Mouse (Mus musculus): ENCODE results near the gene Igdcc4.

Igdcc4 gene

DNA sequence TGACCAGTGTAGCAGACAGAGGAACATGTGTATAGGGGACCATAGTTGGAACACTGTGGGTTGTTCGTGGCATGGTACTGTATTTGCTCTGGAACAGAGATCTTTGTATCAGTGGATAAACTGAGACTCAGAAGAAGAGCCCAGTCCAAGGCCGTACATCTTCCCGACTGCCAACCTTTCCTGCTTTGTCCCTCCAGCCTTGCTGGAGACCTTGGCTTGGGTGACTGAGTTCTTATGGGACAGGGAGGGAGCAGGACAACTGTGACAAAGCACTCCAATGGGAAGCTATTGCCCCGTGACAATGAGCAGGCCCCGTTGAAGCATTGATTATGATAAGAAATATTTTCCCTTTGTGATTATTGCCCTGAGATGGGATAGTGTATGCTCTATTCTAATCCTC, 10.4 kb downstream of the Igdcc4 start:
- in situ Hi-C loops (cut with MboI, MseI) = no loop called here

DNA sequence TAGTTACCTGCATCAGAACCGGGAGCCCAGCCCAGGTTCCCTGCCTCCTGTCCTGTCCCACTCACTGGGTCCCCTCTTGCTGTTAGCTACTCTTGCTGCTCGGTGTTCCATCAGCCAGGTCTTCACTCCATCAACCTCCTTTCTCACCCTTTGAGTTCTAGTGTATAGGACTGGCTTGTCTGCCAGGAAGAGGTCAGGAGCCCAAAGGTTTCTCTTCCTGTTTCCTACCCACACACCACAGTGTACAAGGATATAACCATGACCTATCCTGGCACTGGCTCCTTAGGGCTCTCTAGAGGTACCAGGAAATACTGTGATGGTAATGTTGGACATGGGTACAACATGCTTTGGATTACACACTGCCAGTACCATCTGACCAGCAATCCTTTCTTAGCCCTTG, 12.4 kb downstream of the Igdcc4 start:
- in situ Hi-C loops (cut with MboI, MseI) = no loop called here

DNA sequence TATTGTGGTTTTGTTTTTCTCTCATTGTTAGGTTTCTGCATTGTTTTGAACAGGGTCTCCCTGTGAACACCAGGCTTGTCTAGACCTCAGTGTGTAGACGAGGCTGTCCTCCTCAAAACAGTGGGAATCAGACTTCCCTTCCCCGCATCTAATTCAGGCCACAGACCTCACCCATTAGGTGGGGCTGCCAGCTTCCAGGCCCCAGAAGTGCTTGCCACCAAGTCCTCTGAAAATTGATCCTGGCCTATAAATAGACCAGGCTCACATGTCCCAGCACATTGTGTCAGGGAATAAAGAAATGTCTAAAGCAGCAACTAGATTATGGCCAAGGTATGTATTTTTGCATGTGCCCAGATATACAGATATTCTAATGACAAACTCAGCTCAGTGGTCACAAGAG, 14.6 kb downstream of the Igdcc4 start:
- in situ Hi-C loops (cut with MboI, MseI) = no loop called here

DNA sequence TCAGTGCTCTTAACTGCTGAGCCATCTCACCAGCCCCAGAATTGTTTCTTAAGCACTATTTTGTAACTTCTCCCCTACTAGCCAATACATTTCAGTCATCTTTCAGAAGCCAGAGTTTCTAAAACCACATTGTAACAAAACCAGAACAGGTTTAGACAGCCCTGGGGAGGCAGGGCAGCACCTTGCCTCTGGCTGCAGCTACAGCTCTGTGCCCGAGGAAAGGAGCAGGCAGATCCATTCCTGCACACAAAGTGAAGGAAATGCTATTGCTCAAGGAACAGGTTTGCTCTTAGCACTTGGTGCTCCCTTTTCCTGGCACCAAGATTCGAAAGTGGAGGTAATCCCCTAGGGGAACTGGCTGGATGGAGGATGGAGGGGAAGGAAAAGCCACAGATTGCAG, 16.2 kb downstream of the Igdcc4 start:
- in situ Hi-C loops (cut with MboI, MseI) = no loop called here

DNA sequence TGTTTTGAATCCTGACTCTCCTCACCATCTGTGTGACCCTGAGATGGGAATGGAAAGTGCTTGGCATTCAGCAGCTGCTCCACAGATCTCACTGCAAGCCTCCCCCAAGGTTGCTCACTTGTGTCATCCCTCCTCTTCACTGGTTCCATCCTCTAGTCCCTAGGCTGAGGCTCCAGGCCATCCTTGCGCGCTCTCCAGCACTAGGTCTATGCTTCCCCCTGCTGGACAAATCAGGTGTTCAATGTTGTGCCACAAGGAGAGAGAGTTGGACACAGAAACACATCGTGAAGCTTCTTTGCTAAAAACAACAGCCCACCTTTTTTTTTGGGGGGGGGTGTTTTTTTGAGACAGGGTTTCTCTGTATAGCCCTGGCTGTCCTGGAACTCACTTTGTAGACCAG, 19.6 kb downstream of the Igdcc4 start:
- in situ Hi-C loops (cut with MboI, MseI) = no loop called here

DNA sequence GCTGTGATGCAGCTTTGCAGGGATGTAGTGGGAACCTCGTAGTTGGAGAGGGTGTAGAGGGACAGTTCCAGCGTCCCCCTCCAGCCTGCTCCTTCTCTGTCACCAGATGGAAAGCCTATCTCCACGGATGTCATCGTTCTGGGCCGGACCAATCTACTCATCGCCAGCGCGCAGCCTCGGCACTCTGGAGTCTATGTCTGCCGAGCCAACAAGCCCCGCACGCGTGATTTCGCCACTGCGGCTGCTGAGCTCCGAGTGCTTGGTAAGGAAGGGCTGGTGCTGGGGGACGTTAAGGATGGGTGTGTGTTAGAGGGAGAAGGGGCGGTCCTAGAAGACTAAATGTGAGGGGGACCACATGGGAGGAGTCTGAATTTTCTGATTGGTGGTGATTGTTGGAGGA, 21.3 kb downstream of the Igdcc4 start:
- in situ Hi-C loops (cut with MboI, MseI) = no loop called here

DNA sequence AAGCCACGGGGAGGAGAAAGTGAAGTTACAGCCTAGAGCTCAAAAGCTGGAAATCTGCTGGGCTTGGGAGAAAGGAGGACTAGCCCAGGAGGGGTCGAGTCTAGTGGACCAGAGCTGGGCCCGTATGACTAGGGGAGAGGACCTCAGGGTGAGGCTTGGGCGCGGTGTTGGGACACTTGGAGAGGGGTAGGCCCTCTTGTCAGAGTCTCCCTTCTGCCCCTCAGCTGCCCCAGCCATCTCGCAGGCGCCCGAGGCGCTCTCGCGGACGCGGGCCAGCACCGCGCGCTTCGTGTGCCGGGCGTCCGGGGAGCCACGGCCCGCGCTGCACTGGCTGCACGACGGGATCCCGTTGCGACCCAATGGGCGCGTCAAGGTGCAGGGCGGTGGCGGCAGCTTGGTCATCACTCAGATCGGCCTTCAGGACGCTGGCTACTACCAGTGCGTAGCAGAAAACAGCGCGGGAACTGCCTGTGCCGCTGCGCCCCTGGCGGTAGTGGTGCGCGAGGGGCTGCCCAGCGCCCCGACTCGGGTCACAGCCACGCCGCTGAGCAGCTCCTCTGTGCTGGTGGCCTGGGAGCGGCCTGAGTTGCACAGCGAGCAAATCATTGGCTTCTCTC, 22.4 kb downstream of the Igdcc4 start:
- in situ Hi-C loops (cut with MboI, MseI) = no loop called here

DNA sequence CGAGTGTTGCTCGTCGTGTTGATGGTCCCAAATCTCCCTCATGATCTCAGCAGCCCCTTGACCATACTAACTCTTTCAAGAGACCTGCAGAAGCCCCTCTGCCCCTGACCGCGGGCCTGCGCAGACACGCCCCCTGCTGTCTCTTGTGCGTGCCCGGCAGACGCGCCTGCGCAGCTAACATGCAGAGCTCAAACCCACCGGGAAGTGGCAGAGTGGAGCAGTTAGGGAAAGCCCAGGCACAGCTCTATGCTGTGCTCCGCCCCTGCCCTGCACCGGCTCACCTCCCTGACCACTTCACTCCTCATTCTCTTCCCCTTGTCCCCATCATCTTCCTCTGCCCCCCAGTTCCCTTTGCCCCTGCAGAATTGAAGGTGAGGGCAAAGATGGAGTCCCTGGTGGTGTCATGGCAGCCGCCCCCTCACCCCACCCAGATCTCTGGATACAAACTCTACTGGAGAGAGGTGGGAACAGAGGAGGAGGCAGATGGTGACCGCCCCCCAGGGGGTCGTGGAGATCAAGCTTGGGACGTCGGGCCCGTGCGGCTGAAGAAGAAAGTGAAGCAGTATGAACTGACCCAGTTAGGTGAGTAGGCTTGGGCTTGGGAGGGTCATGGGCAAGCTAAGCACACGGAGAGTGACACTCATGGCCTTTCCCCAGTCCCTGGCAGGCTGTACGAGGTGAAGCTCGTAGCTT, 27.0 kb downstream of the Igdcc4 start:
- in situ Hi-C loops (cut with MboI, MseI) = no loop called here

DNA sequence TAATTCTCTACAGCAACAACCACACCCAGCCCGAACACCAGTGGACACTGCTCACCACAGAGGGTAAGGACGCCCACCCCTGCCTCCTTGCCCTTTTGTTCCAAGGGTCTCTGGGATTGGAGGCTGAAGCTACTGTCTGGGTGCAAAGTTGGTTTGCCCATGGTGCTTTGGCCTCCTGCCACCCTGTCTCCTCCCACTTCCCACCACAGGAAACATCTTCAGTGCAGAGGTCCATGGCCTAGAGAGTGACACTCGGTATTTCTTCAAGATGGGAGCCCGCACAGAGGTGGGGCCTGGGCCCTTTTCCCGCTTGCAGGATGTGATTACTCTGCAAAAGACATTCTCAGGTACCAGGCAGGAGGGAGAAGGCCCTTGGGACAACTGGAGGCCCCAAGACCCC, 30.4 kb downstream of the Igdcc4 start:
- in situ Hi-C loops (cut with MboI, MseI) = loop anchor here (5.0 kb wide), 2 partner anchors 51 to 61 kb away; no protein-coding TSS in a partner anchor

DNA sequence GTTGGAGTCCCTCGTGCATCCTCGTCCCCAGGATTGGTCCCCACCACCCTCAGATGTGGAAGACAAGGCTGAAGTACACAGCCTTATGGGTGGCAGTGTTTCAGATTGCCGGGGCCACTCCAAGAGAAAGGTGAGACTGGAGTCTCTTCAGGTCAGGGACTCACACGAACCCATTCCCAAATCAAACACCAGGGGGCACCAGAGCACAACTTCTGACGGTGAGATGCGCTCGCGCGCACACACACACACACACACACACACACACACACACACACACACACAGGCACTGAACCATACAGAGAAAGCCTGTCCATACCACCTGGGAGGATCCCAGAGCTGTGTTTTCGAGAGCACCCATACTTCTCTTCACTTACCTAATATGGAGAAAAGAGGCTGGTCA, 32.5 kb downstream of the Igdcc4 start:
- in situ Hi-C loops (cut with MboI, MseI) = loop anchor here (5.0 kb wide), 2 partner anchors 49 to 59 kb away; no protein-coding TSS in a partner anchor

DNA sequence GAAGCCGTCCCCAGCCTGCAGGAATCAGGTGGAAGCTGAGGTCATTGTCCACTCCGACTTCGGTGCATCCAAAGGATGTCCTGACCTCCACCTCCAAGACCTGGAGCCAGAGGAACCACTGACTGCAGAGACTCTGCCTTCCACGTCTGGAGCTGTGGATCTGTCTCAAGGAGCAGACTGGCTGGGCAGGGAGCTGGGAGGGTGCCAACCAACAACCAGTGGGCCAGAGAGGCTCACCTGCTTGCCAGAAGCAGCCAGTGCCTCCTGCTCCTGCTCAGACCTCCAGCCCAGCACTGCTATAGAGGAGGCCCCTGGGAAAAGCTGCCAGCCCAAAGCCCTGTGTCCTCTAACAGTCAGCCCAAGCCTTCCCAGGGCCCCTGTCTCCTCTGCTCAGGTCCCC, 33.8 kb downstream of the Igdcc4 start:
- in situ Hi-C loops (cut with MboI, MseI) = no loop called here

DNA sequence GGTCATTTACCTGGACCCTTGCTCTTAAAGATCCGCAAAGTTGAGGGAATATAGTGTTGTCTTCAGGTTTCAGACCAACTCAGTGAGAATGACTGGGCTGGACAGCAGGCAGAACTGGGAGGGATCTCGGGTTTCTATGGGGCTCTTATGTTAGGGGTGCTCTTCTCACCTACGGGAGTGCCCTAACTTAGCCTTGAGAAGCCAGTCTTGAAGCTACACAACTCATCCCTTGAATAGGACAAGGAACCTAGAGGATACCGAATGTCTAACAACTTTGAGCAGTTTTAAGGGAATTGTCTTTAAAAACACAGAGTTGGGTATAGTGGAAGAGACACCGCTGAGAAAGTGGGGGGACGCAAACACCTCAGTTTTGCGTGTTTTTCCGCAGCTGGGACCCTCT, 39.2 kb downstream of the Igdcc4 start:
- in situ Hi-C loops (cut with MboI, MseI) = no loop called here

DNA sequence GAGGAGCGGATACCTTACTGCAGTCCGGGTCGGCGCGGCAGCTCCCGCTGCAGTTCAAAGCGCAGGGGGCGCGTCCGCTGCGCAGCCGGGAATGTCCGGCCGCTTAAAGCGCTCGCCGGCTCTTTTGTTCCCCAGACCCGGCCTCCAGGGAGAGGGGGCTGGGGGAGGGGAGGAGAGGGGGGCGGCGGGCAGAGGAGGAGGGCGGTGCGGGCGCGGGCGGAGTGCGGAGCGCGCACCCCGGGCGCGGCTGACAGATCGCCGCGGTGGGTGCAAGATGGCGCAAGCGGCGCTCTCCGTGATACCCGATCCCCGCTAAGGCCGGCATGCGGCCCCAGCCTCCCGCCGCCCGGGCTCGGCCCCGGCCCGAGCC, 39.6 kb downstream of the Igdcc4 start, which contains the start of gene Igdcc3:
TSS of gene Igdcc3 (plus strand) at position 254 of the 370 bp plus-strand sequence.
- in situ Hi-C loops (cut with MboI, MseI) = no loop called here

DNA sequence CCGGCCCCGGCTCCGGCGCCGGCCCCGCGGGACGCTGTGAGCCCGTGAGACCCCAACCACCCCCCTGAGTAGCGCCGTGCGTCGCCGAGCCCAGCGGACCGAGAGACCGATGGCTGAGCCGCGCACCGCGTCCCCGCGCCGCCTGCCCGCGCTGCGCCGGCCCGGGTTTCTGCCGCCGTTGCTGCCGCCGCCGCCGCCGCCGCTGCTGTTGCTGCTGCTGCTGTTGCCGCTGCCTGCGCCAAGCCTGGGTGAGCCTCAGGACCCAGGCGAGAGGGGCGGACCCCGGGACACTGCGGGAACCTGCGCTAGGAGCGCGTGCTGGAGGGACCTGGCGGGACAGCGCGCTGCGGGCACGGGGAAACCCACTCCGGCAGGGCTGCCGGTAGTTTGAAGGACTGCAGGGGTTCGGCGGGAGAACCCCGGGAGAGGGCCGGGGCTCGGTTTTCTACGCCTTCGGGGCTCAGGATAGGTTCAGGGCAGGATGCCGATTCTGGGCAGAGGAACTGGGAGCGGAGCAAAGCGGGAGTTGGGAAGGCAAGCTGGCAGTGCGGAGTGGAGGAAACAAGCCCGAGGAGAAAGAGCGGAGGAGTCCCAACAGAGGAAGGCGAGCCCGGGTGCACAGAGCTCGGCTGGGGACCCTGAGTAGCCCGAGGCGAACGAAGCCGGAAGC, 40.2 kb downstream of the Igdcc4 start:
- in situ Hi-C loops (cut with MboI, MseI) = no loop called here

DNA sequence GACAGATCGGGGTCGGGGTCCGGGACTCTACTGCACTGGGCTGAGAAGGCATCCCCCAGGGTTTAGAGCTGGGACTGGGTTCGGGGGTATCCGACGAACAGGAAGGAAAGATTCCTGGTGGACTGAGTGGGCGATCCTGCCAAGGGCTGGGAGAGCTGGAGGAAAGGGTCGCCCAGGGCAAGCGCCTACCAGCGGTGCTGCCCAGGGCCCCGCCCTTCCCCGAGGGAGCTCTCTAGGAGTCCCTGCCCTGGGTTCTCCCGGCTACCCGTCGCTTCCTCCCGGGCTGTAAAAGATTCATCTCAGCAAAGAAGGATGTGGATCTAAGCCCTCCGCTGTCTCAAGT, 40.7 kb downstream of the Igdcc4 start:
- in situ Hi-C loops (cut with MboI, MseI) = no loop called here

DNA sequence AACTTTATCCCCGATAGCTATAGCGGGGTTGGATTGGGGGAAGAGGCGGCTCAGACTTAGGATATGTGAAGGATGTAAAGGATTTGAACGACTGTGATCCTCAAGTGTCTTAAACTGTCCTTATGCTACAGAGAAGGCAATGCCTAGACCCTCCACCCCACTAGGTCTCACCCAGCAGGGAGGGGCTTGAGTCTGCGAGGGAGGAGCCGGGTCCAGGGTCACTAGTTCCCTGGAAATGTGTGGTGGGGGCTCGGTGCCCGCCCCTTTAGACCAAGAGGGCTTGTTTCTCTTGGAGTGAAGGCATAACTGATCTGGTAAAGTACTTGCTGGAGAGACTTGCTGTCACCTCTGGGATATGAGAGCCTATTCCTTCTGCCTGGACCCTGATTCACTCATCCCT, 41.1 kb downstream of the Igdcc4 start:
- in situ Hi-C loops (cut with MboI, MseI) = no loop called here

DNA sequence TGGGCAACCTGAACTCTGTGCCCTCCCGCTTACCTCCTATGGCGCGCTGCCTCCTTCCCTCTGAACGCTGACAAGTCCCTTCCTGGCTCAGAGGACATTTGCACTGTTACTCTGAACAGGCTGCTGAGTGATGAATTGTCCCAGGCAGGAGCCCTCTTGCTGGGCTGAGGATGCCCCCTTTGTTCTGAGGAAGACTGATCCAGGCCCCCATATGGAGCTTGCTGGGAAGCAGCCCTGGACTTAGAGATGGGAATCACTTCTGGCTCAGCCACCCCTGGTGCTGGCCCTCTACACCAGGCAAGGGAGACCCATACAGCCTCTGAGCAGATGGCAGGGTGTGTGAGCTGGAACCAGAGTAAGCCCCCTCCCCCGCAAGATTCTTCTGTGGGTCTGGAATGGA, 44.7 kb downstream of the Igdcc4 start:
- in situ Hi-C loops (cut with MboI, MseI) = no loop called here

DNA sequence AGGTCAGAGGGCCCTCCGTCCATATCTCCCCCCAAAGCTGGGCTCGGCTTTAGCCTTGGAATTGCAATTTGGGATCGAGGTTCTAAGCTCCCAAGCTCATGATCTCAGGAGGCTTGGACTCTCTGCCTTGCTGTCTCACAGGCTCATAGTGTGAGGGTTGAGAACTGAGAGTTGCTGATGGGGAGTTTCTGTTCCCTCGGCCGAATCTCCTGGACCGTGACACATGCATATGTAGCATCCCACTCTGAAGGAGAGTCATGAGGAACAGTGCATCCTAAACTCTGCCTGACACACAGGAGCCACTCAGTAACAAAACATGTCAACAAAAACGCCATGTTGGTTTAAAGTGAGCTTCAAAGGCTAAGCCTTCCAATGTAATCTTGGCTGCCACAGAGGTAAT, 47.2 kb downstream of the Igdcc4 start:
- in situ Hi-C loops (cut with MboI, MseI) = no loop called here

DNA sequence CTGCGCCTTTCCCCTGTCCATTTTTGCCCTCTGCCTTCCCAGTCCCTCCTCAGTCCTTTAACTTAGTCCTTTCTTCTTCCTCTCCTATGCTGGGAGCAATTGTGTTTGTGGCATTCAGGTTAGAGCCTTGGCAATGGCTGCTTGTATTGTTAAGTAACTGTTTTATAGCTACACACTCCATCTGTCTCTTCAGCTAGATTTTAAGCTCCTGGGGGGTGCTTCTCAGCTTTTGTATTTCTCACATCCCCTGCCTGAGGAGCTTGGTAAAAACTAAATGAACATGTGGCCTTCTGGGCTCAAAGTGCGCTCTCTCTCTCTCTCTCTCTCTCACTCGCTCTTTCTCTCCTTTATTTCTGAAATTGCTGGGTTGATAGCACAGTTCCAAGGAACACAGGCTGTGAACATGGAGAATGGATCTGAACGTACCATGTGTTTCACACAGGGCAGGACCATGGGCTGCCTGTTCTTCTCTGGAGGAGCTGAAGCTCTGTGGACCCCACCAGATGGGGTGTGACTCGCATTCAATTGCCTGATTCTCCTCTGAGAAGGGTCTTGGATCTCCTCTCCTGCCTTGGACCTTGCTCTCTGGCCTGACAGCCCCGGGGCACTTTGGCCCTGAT, 51.5 kb downstream of the Igdcc4 start:
- in situ Hi-C loops (cut with MboI, MseI) = no loop called here

DNA sequence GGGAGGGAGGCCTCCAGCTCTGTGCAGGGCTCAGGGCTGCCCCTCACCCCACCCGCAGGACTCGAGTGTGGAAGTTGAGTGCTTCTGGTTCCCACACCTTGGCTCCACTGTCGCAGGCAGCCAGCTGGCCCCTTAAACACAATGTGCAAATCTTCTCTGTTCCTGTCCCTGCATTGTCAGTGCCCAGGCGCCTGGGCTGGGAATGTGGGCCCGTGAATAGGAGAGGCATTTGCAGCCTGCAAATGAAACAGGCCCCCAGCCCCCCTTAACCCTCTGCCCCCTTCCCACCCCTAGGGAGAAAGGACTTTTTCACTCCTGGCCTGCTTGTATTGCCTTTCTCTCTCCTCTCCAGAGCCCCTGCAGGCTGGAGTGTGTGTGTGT, 52.0 kb downstream of the Igdcc4 start:
- in situ Hi-C loops (cut with MboI, MseI) = no loop called here

DNA sequence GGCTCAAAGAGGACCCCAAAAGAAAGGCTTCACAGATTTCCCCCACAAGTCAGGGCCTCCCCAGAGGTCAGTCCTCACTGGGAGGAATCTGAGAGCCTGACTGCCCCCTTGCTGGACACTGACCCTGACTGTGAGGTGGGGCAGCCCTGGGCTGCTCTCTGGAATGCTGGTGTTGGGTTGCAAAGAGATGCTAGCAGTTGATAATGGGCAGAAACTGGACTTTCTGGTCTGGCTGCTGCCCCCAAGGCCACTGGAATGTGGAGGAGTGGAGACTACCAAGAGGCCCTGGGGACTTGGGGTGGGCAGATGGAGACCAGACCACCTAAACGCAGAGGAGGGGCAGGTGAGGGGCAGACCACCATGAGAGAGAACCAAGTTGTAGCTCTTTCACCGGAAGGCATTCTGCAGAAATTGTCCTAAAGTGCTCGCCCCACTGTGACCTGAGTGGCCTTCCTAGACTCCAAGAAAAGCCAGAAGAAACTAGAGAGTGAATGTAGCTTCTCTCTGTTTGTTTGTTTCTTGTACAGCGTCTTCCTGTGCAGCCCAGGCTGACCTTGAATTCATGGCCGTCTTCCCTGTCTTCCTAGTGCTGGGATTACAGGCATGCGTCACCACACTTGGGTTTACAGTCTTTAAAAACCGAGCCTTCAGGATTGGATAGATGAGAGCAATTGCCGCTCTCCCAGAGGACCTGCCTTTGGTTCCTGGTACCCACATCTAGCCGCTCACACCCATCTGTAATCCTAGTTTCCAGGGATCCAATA, 53.6 kb downstream of the Igdcc4 start:
- in situ Hi-C loops (cut with MboI, MseI) = no loop called here

DNA sequence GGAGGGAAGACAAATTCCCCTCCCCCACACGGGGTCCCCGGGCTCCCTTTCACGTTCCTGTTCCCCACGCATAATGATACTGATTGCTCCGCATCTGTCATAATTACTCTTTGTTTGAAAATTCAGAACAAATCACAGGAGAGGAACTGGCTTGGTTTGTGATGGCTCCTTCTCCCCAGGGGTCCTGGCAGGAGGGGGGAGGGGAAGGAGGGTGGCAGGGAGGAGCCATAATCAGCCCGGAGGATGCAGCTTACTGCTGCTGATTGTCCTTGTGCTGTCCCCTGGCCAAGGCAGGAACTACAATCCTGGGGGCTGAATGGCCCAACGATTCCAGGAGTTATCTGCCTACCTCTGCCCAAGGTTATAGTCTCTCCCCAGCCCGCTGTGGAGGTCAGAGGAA, 55.3 kb downstream of the Igdcc4 start:
- in situ Hi-C loops (cut with MboI, MseI) = no loop called here
